Mouse (Mus musculus) cortical plate, adult 2 months (tissue): ENCODE results near the gene F830045P16Rik.

Experiments used
- CTCF ChIP-seq: fragments of 200-500 bp; IDR thresholded peaks from 2 replicates; pipeline ENCODE4 v1.5.1; 2011; ENCODE audit warnings: mild to moderate bottlenecking, control low read depth, low read length; ENCODE audit not compliant: insufficient read depth; ENCODE audit errors: extremely low read depth
- POLR2A ChIP-seq: fragments of 200-500 bp; IDR thresholded peaks from 2 replicates; pipeline ENCODE4 v1.6.1; 2011; ENCODE audit warnings: mild to moderate bottlenecking, low read length, control low read depth; ENCODE audit not compliant: insufficient read depth; ENCODE audit errors: extremely low read depth

DNA sequence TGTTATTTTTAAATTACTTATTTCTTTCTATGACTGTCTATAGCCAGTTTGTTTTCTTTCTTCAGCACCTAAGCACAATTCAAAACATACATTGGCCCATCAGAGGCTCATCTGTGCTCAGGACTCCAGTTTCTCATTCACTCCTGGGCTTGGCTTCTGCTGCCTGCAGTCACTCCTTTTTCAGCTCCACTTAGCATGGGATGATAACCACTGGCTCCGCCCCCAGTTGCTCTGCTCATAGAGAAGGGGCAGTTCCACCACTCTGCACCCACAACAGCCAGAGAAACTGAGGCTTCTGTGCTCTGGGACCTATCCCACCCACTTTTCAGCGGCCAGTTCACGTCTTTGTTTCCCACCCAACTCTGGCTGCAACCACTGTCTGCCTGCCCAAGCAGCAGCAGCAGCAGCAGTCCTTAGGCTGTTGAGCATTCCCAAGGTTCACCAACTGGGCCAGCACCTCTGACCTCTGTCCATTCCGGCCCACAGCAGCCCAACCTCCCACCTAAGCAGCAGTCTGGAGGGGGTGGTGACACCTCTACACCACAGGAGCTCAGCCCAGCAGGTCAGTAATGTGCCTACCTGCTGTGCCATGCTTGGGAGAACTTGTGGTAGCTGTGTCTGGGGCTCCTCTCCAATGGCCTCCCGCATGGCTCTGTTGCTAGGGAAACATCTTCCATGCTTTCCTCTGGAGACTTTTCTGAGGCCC lies 1.4 kb downstream of the F830045P16Rik start:
- TF ChIP-seq POLR2A (no peak), CTCF (no peak)
